Mouse (Mus musculus) spleen, adult 2 months (tissue): ENCODE measurements at regions not wholly inside any gene's neighbourhood (a gene's known extent, or its start where the extent isn't known, plus 50 kb on each side); places are given as distances from the start of the nearest gene placed in this dataset.

ENCODE experiments used
- CTCF ChIP-seq: fragments of 200-500 bp; IDR thresholded peaks from 2 replicates; pipeline ENCODE4 v1.5.1; 2011; ENCODE audit warnings: mild to moderate bottlenecking, inconsistent platforms; ENCODE audit not compliant: insufficient read depth, insufficient read length, insufficient replicate concordance; ENCODE audit errors: extremely low read depth
- POLR2A ChIP-seq: fragments of 200-500 bp; IDR thresholded peaks from 2 replicates; pipeline ENCODE4 v1.6.1; 2011; ENCODE audit warnings: low read depth, low read length, inconsistent platforms

GRCm38 (mm10) chr15:5623021-5623420 is 379.0 kb upstream of the Ptger4 start:
- TF ChIP-seq POLR2A (no peak), CTCF (no peak)
